Mouse (Mus musculus): ENCODE results near the gene Cryaa.
A peak's percentile ranks its signal among the peaks of the same experiment; 100 is the strongest.

The Cryaa gene

DNA sequence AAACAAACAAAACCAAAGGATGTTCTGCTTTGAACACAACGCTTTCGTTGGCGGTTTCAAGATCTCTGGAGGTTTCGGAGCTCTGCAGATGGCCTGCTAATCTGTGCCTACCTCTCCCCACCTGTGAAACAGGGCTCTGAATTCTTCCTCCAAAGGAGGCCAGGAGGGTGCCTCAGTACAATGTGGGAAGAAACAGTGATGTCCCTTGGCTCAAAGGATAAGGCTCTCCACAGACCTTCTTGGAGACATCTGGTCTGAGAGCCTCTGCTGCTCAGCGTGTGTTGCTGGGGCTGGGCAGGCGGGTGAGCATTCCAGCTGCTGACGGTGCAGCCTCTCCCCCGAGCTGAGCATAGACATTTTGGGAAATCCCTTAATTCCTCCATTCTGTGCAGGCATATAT, at the start of gene Cryaa:
Gene Cryaa (plus strand): TSS at position 301 of the 400 bp plus-strand sequence.
- no peak for DNase-seq (ENCODE audit: low spot score in 2 of 2)

DNA sequence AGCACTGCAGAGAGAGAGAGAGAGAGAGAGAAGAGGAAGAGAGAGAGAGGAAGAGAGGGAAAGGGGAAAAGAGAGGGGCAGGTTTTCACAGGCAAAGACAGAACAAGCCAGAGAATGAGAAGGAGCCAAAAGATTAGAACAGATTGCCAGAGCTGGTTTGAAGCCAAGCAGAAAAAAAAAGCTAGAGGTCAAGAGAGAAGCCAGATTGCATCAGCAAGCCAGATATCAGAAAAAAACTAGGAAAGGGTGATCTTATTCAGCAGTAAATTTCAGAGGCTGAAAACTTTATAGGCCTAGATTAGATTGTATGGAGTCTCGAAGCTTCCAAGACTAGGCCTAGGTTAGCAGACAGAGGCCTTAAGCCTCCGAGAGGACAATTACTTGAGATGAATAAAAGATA, 49.6 kb upstream of the Cryaa start:
- DNase-seq (ENCODE audit: low spot score in 2 of 2), result no peak

DNA sequence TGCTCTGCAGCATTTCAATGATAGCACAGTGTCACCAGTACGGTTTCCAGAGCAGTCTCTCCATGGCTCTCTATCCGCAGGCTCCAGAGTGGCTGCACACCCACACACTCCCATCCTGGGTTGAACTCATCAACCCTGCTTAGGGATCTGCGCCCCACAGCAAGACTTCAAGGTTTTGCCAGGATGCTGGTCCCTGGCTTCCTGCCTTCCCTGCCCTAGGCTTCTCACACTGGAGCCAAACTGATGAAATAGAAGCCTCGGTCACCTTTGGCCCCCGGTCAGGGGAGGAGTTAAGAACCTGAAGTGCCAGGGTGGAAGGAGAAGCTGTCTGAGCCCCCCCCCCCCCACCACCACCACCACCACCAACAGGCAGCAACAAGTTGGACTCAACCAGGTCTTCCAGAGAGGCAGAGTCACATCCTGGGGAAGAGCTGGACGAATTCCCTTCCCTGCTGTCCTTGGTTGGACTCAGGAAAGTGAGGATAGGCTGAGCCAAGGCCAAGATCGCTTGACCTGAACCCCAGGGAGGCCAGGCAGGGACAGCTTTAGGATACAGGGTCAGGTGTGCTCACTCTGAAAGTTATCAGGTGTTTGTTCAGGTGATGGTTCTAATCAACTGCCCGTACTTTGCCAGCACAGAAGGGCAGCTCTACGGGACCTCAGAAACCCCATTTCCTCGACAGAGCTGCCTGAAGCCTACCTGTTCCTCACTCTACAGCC, 46.4 kb upstream of the Cryaa start:
- DNase-seq (ENCODE audit: low spot score in 2 of 2), result no peak

DNA sequence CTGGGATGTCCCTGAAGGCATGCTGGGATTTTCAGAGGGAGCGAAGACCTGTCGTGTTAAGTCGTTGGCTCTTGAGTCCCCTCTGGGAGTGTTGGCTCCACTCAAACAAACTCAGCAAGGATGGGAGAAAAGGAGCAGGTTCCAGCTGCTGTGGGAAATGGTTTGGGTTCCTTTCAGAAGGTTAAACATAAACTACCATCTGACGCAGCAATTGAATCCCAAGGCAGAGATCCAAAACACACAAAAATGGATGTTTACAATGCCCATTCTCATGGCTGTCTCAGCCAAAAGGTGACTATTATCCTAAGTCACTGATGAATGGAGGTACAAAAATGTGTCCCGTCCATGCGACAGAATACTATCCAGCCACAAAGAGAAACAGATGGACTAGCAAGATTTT, 44.6 kb upstream of the Cryaa start:
- DNase-seq (ENCODE audit: low spot score in 2 of 2), result no peak

DNA sequence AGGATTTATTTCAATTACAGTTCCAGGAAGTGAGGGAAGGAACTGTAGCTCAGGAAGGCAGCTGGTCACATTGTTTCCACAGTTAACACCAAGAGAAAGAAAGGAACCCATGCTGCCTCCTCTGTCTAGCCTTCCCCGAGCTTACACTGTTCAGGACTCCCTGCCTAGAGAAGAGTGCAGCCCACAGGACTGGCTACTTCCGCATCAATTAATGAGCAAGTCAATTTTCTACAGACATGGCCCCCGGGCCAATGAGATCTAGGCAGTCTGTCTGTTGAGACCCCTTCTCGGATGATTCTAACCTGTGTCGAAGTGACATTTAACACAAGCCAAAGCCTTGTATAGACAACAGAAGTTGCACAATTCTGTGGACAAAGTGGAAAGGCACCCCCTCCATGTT, 42.7 kb upstream of the Cryaa start:
- DNase-seq (ENCODE audit: low spot score in 2 of 2), result no peak

DNA sequence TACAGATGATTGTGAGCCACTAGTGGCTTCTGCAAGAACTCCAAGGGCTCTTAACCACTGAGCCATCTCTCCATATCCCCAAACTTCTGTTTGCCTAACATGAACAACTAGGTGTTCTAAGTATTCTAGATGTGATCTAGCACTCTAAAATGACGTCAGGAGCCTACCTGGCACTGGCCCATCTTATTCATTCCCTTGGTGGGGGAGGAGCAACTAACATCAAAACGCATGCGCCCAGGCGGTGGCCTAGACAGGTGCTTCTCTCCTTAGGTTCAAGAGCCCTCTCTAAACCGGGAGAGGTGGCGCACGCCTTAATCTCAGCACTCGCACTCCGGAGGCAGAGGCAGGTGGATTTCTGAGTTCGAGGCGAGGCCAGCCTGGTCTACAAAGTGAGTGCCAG, 41.8 kb upstream of the Cryaa start:
- no peak for DNase-seq (ENCODE audit: low spot score in 2 of 2)

DNA sequence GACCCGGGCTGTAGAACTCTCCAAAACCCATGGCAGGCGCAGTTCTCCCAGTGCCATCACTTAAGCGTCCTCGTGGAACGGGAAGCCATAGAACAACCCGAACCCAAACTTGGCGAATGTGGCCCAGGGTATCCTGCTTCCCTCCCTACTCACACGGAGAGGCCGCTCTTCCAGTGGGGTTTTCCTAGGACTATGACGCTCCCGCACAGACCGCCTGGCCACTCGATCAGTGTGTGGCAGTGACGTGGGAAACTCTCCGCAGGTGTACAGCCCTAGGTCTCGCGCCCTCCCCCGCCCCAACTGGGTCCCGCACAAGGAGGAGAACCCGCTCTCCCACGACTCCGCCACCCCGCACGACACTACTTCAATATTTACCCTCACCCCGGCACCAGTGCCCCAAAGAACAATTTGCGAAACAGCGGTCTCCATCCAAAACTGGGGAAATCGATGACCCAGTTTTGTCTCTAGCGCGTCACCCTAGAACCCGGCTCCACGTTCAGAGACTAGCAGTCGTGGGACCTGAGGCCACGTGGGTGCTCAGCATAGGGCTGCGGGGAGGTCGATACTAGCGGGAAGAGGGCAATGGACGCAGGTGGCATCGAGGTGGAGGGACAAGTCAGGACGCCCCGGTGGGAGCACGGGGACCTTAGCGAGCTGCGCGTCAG, 41.2 kb upstream of the Cryaa start:
- DNase-seq (ENCODE audit: low spot score in 2 of 2), result no peak

DNA sequence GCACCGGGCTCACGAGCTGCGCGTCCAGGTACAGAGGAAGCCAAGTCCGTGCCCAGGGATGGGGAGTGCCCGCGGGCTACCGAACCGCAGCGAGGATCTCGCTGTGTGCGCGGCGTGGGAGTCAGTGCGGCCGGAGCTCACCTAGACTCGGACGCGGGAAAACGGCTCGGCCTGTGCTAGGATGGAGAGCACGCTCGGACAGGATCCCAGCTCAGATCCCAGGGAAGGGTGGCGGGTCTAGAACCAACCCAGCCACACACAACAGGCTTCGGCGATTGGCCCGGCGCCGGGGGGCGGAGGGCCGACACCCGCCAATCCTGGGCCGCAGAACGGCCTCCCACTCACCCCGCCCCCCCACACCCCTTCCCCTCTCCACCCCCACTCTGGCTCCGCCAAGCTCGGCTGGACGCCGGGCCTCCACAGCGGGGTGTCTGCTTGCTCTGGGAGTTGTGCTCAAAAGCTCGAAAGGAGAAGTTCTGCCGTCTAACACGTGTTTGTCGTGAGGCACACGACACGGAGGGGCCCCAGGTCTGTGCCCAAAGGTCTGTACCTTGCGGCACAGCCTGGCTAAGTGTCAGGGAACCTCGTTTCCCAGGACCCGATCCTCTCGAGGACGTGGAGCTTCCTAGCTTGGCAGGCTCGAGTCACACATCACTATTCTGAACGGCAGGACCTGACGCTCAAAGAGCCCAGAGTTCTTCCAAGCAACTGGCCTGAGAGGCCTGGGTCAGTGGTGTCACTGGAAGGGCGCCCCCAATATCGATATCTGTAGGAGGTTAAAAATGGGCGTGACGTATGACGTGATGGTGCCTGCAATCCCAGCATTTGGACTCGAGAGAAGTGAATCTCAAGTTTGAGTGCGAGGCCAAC, 40.4 kb upstream of the Cryaa start, which contains the start of gene Cbs:
Gene Cbs (minus strand): TSS at position 297 of the 870 bp plus-strand sequence.
- peak in 1 of 2 experiments; percentile 53 for DNase-seq (ENCODE audit: low spot score in 2 of 2)

DNA sequence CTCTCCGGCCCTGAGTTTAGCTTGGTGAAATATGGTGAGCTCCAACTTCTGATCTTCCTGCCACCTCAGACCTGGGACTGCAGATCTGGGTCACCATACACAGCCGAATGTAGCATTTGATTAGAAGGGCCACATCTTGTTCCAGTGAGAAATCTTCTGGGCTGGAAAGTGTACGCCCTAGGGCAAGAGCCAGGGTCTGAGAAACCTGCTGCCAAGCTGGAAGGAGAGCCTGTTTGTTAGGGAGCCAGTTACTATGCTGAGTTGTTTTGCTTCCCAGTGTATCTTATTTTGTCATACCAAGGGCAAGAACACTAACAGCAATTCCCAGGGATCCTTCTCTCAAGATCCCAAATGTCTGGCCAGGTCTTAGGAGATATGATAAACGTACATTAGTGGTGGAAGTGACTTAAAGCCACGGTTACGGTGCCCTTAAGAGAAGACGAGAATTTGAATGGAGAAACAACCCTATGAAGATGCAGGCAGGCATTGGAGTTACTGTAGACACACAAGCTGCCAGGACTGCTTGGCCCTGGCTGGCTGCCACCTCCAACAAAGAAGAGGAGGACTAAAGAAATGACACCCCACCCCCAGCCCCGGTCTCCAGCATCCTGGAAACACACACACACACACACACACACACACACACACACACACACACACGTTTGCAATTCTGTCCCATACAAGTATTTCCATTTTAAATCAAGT, 39.6 kb upstream of the Cryaa start:
- DNase-seq (ENCODE audit: low spot score in 2 of 2), result no peak

DNA sequence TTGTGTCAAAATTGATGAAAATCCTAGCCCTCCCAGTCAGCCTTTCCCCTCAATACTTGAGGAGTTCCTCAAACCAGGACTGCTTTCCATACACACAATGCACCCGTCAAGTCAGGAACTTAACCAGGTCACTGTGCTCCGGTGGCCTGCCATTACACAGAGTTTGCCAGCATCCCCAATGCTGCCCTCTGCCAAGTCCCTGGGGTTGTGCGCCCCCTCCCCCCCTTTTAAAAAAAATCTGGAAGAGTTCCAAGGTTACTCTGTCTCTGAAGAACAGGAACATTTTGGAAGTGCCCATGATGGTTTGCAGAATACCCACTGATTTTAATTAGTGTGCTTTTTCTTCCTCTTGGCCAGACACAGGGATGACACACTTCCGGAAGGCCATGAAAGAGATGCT, 38.0 kb upstream of the Cryaa start:
- no peak for DNase-seq (ENCODE audit: low spot score in 2 of 2)

DNA sequence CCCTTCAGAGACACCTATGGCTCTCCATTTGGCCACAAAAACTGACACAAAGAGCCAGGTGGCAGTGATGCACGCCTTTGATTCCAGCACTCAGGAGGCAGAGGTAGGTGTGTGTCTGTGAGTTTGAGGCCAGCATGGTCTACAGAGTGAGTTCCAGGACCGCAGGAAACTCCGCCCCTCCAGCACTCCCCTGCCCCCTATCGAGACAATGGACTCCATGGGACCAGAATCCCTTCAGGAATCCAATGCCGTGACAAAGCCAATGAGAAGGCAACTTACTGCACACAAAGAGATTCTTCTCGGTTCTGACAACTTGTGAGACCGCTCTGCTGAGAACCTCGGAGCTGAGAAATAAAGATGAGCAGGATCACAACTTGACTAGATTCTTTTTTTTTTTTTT, 35.3 kb upstream of the Cryaa start:
- DNase-seq (ENCODE audit: low spot score in 2 of 2), result no peak

DNA sequence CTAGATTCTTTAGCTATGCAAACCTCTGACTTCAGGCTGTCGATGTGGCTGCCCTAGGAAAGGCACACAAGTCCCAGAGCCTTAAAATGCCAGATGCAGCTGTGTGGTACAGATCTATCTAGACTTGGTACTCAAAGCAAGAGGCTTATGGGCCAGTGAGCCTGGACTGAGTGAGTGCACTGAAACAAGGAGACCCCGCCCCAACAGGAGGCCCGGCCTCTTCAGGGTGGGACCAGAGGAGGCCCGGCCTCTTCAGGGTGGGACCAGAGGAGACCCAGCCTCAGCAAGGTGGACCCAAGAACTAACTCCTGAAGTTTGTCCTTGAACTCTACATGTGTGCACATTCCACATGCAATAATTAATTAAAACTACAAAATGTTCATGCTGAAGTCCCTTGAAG, 34.7 kb upstream of the Cryaa start:
- DNase-seq (ENCODE audit: low spot score in 2 of 2), result no peak

DNA sequence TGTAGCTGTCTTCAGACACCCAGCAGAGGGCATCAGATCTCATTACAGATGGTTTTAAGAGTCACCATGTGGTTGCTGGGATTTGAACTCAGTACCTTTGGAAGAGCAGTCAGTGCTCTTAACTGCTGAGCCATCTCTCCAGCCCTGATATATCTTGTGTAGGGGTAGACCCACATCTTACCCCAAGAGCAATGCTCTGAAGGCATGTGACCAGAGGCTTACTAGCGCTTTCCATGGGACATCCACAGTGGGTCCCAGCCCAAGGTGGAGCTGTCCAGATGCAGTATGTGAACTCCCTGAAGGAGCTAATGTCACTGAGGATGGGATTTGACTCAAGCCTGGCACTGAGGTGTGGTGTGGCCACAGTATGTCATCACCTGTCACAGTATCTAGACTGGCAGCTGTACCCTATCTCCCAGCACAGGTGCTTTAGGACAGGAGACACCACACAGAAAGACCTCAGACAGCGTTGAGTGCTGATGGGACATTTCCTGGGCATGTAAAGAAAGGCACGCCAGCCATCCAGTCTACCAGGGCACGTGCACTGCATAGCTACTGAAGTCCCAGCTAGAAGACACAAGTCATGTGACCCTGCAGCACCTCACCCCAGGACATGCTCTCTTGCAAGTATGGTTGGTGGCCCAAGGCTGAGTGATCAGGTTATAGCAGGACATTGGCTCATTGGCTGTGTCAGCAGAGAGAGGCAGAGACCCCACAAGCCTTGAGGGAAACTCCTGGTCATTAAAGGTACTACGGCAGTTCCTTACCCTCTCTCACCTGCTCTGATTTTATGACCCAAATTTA, 31.2 kb upstream of the Cryaa start:
- no peak for DNase-seq (ENCODE audit: low spot score in 2 of 2)

DNA sequence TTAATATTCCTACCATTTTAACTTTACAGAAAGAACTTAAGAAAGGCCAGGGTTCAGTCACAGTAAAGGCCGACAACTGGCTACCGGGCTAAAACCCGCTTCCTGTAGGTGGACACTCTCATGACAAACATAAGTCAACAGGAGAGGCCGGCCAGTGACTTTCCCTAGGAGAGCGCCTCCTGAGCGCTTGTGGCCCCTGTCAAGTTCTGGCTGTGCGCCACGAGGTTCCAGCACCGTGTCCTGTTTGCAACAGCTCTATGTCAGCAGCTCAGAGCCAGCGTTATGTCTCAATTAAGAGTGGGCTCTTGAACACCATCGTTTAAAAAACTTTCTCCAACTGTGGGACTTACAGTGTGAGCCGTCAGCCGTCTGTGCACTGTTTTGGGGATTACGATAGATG, 25.5 kb upstream of the Cryaa start:
- no peak for DNase-seq (ENCODE audit: low spot score in 2 of 2)

DNA sequence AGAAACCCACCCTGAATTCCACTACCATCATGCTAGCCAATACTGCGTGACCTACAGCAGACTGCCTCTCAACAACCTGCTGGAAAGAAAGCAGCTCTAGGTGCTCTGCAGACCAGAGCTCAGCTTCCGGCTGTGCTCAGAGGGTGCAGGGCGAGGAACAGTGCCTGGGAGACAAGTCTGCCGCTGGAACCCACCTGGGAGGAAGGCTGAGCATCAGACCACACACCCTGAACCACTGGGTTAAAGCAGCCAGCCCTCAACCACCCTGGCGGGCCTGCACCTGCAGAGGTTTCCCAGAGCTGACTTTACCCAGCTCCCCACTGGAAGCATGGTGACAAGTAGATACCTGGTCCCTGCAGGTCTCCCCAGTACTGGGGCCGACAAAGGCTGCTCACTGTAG, 24.3 kb upstream of the Cryaa start:
- no peak for DNase-seq (ENCODE audit: low spot score in 2 of 2)

DNA sequence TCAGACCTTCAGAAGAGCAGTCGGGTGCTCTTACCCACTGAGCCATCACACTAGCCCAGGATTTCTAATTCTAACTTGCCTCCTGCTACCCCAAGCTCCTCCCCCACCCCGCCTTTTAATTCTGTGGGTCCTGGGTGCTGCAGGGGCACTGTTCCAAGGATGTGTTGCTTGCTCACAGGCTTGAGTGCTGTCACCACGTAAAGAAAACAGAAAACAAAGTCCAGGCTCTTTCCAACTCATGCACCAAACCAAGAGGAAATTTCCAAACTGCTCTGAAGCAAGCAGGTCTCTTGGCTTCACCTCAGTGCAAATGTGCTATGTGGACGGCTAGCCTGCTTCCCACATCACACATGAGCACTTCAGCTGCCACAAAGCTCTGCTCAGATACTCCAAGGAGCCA, 22.2 kb upstream of the Cryaa start:
- no peak for DNase-seq (ENCODE audit: low spot score in 2 of 2)

DNA sequence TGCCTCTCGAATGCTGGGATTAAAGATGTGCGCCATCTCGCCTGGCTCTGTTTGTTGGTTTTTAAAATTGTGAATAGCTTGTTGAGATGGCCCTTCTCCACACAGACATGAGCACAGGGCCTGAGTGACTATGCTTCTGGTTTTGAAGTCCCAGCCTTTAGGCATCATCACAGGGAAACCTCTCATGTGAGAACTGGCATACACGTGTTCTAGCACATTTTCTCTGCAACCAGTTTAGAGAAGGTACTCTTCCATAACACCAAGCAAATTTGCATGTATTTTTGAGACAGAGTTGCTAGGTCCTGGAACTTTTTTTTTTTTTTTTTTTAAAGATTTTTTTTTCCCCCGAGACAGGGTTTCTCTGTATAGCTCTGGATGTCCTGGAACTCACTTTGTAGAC, 20.9 kb upstream of the Cryaa start:
- no peak for DNase-seq (ENCODE audit: low spot score in 2 of 2)

DNA sequence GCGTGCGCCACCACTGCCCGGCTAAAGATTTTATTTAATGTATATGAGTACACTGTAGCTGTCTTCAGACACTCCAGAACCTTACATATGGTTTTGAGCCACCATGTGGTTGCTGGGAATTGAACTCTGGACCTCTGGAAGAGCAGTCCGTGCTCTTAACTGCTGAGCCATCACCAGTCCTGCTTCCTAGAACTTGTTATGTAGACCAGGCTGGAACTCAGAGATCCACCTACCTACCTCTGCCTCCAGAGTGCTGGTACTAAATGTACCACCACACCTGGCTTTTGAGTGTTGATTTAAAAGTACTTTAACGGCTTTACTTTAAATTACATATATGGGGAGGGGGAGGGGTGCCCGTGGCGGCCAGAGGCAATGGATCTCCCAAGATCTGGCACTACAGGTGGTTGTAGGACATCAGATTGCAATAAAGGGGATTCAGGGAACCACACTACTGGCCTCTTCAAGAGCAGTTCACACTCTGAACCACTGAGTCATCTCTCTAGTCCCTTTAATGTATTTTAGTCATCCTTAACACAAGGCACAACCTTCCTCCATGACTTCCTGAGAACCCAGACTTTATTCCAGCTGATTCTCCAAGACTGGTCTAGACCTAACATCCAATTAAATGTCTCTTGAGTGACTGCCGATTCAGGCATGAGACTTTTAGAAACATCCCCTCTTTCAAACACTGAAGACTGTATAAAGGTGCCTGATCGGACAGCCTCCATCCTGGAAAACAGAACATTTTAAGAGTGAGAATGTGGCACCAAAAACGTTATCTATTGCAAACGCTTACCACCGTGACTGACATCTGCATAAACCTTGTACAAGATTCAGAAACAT, 20.2 kb upstream of the Cryaa start:
- no peak for DNase-seq (ENCODE audit: low spot score in 2 of 2)

DNA sequence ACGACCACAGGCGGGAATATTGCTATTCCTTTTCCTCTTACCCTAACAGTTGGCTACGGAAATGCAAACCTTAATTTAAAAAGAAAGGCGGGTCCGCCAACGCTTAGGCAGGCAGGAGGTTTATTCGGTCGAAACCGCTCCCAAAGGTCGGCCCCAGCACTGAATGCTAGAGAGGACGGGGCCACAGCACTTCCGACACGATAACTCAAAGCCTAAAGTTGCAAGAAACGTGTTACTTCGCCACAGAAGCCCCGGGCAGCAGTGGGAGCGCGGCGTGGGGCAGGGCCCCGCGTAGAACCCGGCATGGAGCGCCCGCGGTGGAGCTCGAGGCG, 19.5 kb upstream of the Cryaa start:
- DNase-seq (ENCODE audit: low spot score in 2 of 2), result no peak

DNA sequence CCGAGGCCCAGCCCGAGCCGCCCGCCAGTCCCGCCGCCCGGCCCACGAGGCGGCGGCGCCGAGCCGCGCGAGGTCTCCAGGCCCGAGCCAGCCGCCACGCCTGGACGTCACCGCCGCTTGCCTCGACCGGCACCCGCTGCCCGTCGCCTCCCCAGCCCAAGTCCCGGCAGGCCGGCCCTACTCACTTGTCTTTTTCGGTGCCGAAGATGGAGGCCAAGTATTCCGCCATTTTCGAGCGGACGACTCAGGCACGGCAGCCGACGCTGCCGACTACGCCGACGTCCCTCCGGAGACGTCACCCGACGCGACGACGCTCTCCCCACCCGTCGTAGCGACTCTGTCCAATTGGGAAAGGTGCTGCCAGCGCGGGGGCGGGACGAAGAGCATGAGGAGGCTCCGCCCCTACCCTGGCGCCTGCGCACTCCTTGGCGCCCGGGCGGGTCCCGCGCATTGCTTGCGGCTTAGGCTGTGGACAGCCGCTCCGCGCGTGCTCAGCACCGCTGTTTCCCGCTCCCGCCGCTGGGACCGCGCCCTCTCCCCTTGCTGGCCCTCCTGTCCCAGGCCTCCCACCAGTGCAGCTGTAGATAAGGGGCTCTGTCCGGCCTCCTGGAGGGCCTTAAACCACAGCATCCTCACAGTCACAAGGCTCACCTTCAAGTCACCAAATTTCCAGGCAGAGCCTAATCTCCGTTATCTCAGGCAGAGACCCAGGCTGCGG, 19.0 kb upstream of the Cryaa start, which contains the start of gene U2af1:
Gene U2af1 (minus strand): TSS at position 425 of the 718 bp plus-strand sequence.
- peak; percentile 97 to 99 for DNase-seq (ENCODE audit: low spot score in 2 of 2)

Measured in spleen, postnatal 10 days (tissue).